Mouse (Mus musculus) subcutaneous adipose tissue, adult 2 months (tissue): Measurements from ENCODE around the gene Bckdhb. TPM values are rescaled to one million over a fixed set of nuclear protein-coding genes. Genes with fewer than 3 reads are reported as not detected.

Source experiments
- polyA plus RNA-seq: library from polyadenylated mRNA; depleted of rRNA; stranded (reverse); fragments of >200 nt; gene quantifications from 2 replicates; pipeline ENCODE4 v1.2.3, GENCODE M21; 2012; ENCODE audit warnings: low replicate concordance; rRNA removed

Bckdhb gene
- 56.6 and 70.9 TPM in 2 replicates for polyA plus RNA-seq

GRCm38 (mm10) chr9:83924878-83925687 is at the start of gene Bckdhb:
Gene Bckdhb, plus strand, starts transcription at chr9:83925145.

Other genes starting within 250 kb of the Bckdhb start
- gene Elovl4, start 118.9 kb upstream of the Bckdhb start, polyA plus RNA-seq, result 0.26 and 2.7 TPM in 2 replicates
- gene Ttk, start 90.5 kb upstream of the Bckdhb start, polyA plus RNA-seq, result 0.17 and 0.86 TPM in 2 replicates